8 mouse cellular contexts compared by ENCODE assay signal in genomic region chr9:58971154-58971553, GRCm38 (mm10).
A peak's percentile ranks its signal among the peaks of the same experiment; 100 is the strongest.
DNase-seq lines count a peak whose midpoint lies in the region; ATAC-seq and TF ChIP-seq lines count a peak whose summit lies in the region.
"Not testable (repeated sequence)": the region's sequence is repeated elsewhere in the genome, so short reads cannot be mapped to it uniquely, and the experiment has no call there.

No protein-coding gene starts in this region.

- H3K9me3 ChIP-seq in E14TG2a.4 (ENCODE audit: low read length); heart, postnatal 0 days (replicated peaks; ENCODE audit: control insufficient read depth, low read length); kidney, postnatal 0 days (replicated peaks; ENCODE audit: low read length); liver, postnatal 0 days (ENCODE audit: low read length); lung, postnatal 0 days (ENCODE audit: low read length): not testable (repeated sequence)

- not testable (repeated sequence) for TF ChIP-seq EP300 in heart, postnatal 0 days (IDR thresholded peaks at IDR 0.05; ENCODE audit: low read depth); liver, postnatal 0 days (IDR thresholded peaks at IDR 0.05; ENCODE audit: low read depth); lung, postnatal 0 days (IDR thresholded peaks at IDR 0.05)

- CTCF ChIA-PET in Patski (lab: Charles Lee): not testable (repeated sequence)

- peaks cover 24% of the 10 kb centered on the region for H3K4me1 ChIP-seq in E14TG2a.4 (replicated peaks; ENCODE audit: low read depth, low read length)
- H3K4me1 ChIP-seq in heart, postnatal 0 days (ENCODE audit: control insufficient read depth, insufficient read depth); kidney, postnatal 0 days (replicated peaks; ENCODE audit: insufficient read depth, low read length); liver, postnatal 0 days (ENCODE audit: insufficient read depth); lung, postnatal 0 days (ENCODE audit: insufficient read depth, low read depth, low read length): not testable (repeated sequence)

- POLR2A ChIA-PET in Patski (lab: Charles Lee): not testable (repeated sequence)

- H3K4me3 ChIP-seq in E14TG2a.4 (replicated peaks; ENCODE audit: low read length); heart, postnatal 0 days (ENCODE audit: low read depth, low read length); kidney, postnatal 0 days (replicated peaks; ENCODE audit: low read depth, low read length); left cerebral cortex, adult 2 months; liver, postnatal 0 days (ENCODE audit: low read depth, low read length); lung, postnatal 0 days (ENCODE audit: low read depth, low read length): not testable (repeated sequence)

- peak; percentile 29 for TF ChIP-seq CTCF in E14TG2a.4 (conservative IDR thresholded peaks at IDR 0.05; ENCODE audit: low read length)
- peak; percentile 61 for TF ChIP-seq CTCF in Patski (IDR thresholded peaks at IDR 0.05)
- TF ChIP-seq CTCF in heart, postnatal 0 days (IDR thresholded peaks at IDR 0.05; ENCODE audit: low read depth): 0 out of 2 replicates have a peak, but pooled peaks have one; percentile 3
- peak; percentile 29 for TF ChIP-seq CTCF in kidney, postnatal 0 days (IDR thresholded peaks at IDR 0.05; ENCODE audit: low read depth)
- peak; percentile 41 for TF ChIP-seq CTCF in left cerebral cortex, adult 2 months (IDR thresholded peaks at IDR 0.05)
- peak; percentile 22; the same call in 1 of the 2 replicates for TF ChIP-seq CTCF in liver, postnatal 0 days (IDR thresholded peaks at IDR 0.05; ENCODE audit: low read depth)
- peak; percentile 14; the same call in 1 of the 2 replicates for TF ChIP-seq CTCF in lung, postnatal 0 days (IDR thresholded peaks at IDR 0.05)

- not testable (repeated sequence) for H3K9ac ChIP-seq in heart, postnatal 0 days (replicated peaks; ENCODE audit: low read depth, low read length); kidney, postnatal 0 days (ENCODE audit: low read depth, low read length); liver, postnatal 0 days (replicated peaks); lung, postnatal 0 days (replicated peaks; ENCODE audit: low read depth)

- H3K27ac ChIP-seq in heart, postnatal 0 days (ENCODE audit: low read depth); kidney, postnatal 0 days; left cerebral cortex, adult 2 months; liver, postnatal 0 days (ENCODE audit: low read depth); lung, postnatal 0 days (ENCODE audit: low read length): not testable (repeated sequence)

- not testable (repeated sequence) for ATAC-seq in Patski; heart, postnatal 0 days (ENCODE audit: insufficient read depth, low read depth); kidney, postnatal 0 days (replicated peaks; ENCODE audit: low FRiP score, low read depth); liver, postnatal 0 days; lung, postnatal 0 days

- DNase-seq in Patski (ENCODE audit: low read depth, low spot score); heart, postnatal 0 days (ENCODE audit: low spot score); kidney, postnatal 0 days (ENCODE audit: low spot score); left cerebral cortex, adult 2 months (ENCODE audit: extremely low spot score in 1 of 2, low spot score in 2 of 2); liver, postnatal 0 days; lung, postnatal 0 days (ENCODE audit: low spot score): not testable (repeated sequence)
- DNase-seq in heart, adult 11 months: peak; percentile 46

- H3K27me3 ChIP-seq in E14TG2a.4 (ENCODE audit: insufficient read depth, low read length); Patski; heart, postnatal 0 days (ENCODE audit: control insufficient read depth, insufficient read depth, low read length); kidney, postnatal 0 days (ENCODE audit: insufficient read depth, low read length); liver, postnatal 0 days (ENCODE audit: insufficient read depth, low read length); lung, postnatal 0 days (replicated peaks; ENCODE audit: insufficient read depth, low read length): not testable (repeated sequence)

- not testable (repeated sequence) for H3K4me2 ChIP-seq in heart, postnatal 0 days (ENCODE audit: low read depth, low read length); kidney, postnatal 0 days (ENCODE audit: low read length); liver, postnatal 0 days (ENCODE audit: low read depth, low read length); lung, postnatal 0 days (replicated peaks; ENCODE audit: low read depth, low read length)

- in situ Hi-C loops in Patski (cut with MboI; ENCODE audit: low pct_unique_long_range_greater_than_20kb): not testable (repeated sequence)

- H3K36me3 ChIP-seq in E14TG2a.4 (ENCODE audit: insufficient read depth, low read length); heart, postnatal 0 days (replicated peaks; ENCODE audit: control insufficient read depth, insufficient read depth, low read length); kidney, postnatal 0 days (ENCODE audit: insufficient read depth, low read length); liver, postnatal 0 days (replicated peaks; ENCODE audit: insufficient read depth, low read length); lung, postnatal 0 days (ENCODE audit: insufficient read depth, low read length): not testable (repeated sequence)

- intact Hi-C loops in left cerebral cortex, adult 2 months (cut with DNase I): not testable (repeated sequence)

- WGBS in heart, postnatal 0 days: 87% methylated on average over 2 of the region's 2 CpGs
- 84% methylated on average over 2 of the region's 2 CpGs for WGBS in kidney, postnatal 0 days
- WGBS in liver, postnatal 0 days (ENCODE audit: insufficient replicate concordance): 78% methylated on average over 2 of the region's 2 CpGs
- 80% methylated on average over 2 of the region's 2 CpGs for WGBS in lung, postnatal 0 days

Comparison
In these comparisons a context has a peak if more than half of its experiments do, and no peak if none do; other contexts are left out.
1. CTCF ChIP-seq: peak in every context shown above with its lines; median percentile 61 in Patski; 41 in left cerebral cortex, adult 2 months; 29 in E14TG2a.4; 29 in kidney, postnatal 0 days; 22 in liver, postnatal 0 days; 14 in lung, postnatal 0 days; 3 in heart, postnatal 0 days.